ENCODE assay signal across 19 mouse cellular contexts in genomic region chr3:65869724-65870123, GRCm38 (mm10).
"Had no signal": no experiment of that assay in that cellular context is flagged by ENCODE, and none has a peak within 500 bp of the region (broad histone marks: within the 10 kb centered on the region; RNA-seq: fewer than 3 reads in every experiment).

No protein-coding gene starts in this region.

- ATAC-seq: liver, postnatal 0 days; lung, postnatal 0 days; midbrain, embryonic 16.5 days had no signal

- H3K4me3 ChIP-seq: limb, embryonic 12.5 days; limb, embryonic 15.5 days; midbrain, embryonic 12.5 days; myocyte; neural tube, embryonic 13.5 days had no signal

- H3K27ac ChIP-seq: kidney, postnatal 0 days; limb, embryonic 12.5 days; limb, embryonic 15.5 days; liver, embryonic 14.5 days; macrophage; midbrain, embryonic 12.5 days; neural tube, embryonic 13.5 days; stomach, postnatal 0 days had no signal

- H3K27me3 ChIP-seq: limb, embryonic 12.5 days; limb, embryonic 15.5 days; neural tube, embryonic 13.5 days had no signal

- H3K36me3 ChIP-seq: limb, embryonic 12.5 days; limb, embryonic 15.5 days; midbrain, embryonic 12.5 days; neural tube, embryonic 13.5 days had no signal

- DNase-seq: kidney, postnatal 25 days; left cerebral cortex, postnatal 4 days; liver, postnatal 0 days; lung, embryonic 14.5 days; right cerebral cortex, postnatal 4 days; thymus, adult 2 months; thymus, postnatal 14 days; thymus, postnatal 4 days had no signal

- H3K9me3 ChIP-seq: limb, embryonic 15.5 days; midbrain, embryonic 12.5 days; neural tube, embryonic 13.5 days had no signal
